ENCODE assay signal across 17 mouse cellular contexts in genomic region chr11:35337927-35338819, GRCm38 (mm10).
DNase-seq lines count a peak whose midpoint lies in the region; ATAC-seq lines count a peak whose summit lies in the region.
"Had no signal": no experiment of that assay in that cellular context is flagged by ENCODE, and none has a peak within 500 bp of the region (broad histone marks: within the 10 kb centered on the region; RNA-seq: fewer than 3 reads in every experiment).

No protein-coding gene starts in this region.

- no peaks in the 10 kb centered on the region for H3K36me3 ChIP-seq in forebrain, embryonic 14.5 days (ENCODE audit: control insufficient read depth, insufficient read depth, low read length)
- no peaks in the 10 kb centered on the region for H3K36me3 ChIP-seq in forebrain, embryonic 12.5 days (replicated peaks)
- no peaks in the 10 kb centered on the region for H3K36me3 ChIP-seq in neural tube, embryonic 13.5 days
- no peaks in the 10 kb centered on the region for H3K36me3 ChIP-seq in liver, embryonic 12.5 days
- H3K36me3 ChIP-seq: embryonic facial prominence, embryonic 15.5 days; liver, embryonic 15.5 days had no signal

- DNase-seq in forebrain, embryonic 14.5 days (ENCODE audit: low spot score) = peak; percentile 22
- no peak for DNase-seq in neural tube, embryonic 10.5 days (ENCODE audit: extremely low spot score, low spot score)
- peak; percentile 42 for DNase-seq in kidney, postnatal 10 days
- DNase-seq in frontal cortex, postnatal 10 days (ENCODE audit: low spot score in 2 of 2) = no peak
- DNase-seq: B cell, adult 2 months; forebrain, postnatal 0 days; gastrocnemius, postnatal 36 days; lung, postnatal 36 days; midbrain, embryonic 14.5 days; thymus, adult 2 months had no signal

- H3K9me3 ChIP-seq in forebrain, embryonic 14.5 days (replicated peaks; ENCODE audit: control insufficient read depth, low read length) = no peaks in the 10 kb centered on the region
- H3K9me3 ChIP-seq in forebrain, embryonic 12.5 days = no peaks in the 10 kb centered on the region
- no peaks in the 10 kb centered on the region for H3K9me3 ChIP-seq in neural tube, embryonic 13.5 days
- H3K9me3 ChIP-seq in liver, embryonic 12.5 days (replicated peaks) = no peaks in the 10 kb centered on the region
- H3K9me3 ChIP-seq: embryonic facial prominence, embryonic 15.5 days; liver, embryonic 15.5 days had no signal

- H3K4me1 ChIP-seq in forebrain, embryonic 14.5 days (ENCODE audit: control insufficient read depth, insufficient read depth, low read length) = no peaks in the 10 kb centered on the region
- H3K4me1 ChIP-seq in forebrain, embryonic 12.5 days = no peaks in the 10 kb centered on the region
- H3K4me1 ChIP-seq in neural tube, embryonic 13.5 days (replicated peaks) = peaks cover 18% of the 10 kb centered on the region
- no peaks in the 10 kb centered on the region for H3K4me1 ChIP-seq in liver, embryonic 12.5 days
- H3K4me1 ChIP-seq: embryonic facial prominence, embryonic 15.5 days; liver, embryonic 15.5 days had no signal

- H3K27me3 ChIP-seq in forebrain, embryonic 14.5 days (replicated peaks; ENCODE audit: control insufficient read depth, insufficient read depth, low read length) = peaks cover 3% of the 10 kb centered on the region
- H3K27me3 ChIP-seq in forebrain, embryonic 12.5 days = peaks cover 54% of the 10 kb centered on the region
- peaks cover 60% of the 10 kb centered on the region for H3K27me3 ChIP-seq in neural tube, embryonic 13.5 days
- no peaks in the 10 kb centered on the region for H3K27me3 ChIP-seq in liver, embryonic 12.5 days (replicated peaks)
- H3K27me3 ChIP-seq: embryonic facial prominence, embryonic 15.5 days; liver, embryonic 15.5 days had no signal

- ATAC-seq in forebrain, embryonic 14.5 days = no peak
- no peak for ATAC-seq in forebrain, embryonic 12.5 days (ENCODE audit: low FRiP score)
- ATAC-seq in neural tube, embryonic 13.5 days (ENCODE audit: low read depth) = peak; percentile 62
- no peak for ATAC-seq in liver, embryonic 12.5 days
- no peak for ATAC-seq in frontal cortex, adult (ENCODE audit: low TSS enrichment)
- ATAC-seq: forebrain, postnatal 0 days; inflammation-experienced regulatory T-cells, adult 6 months had no signal

- WGBS in forebrain, embryonic 14.5 days = 57% methylated on average over 19 of the region's 19 CpGs
- 65% methylated on average over 19 of the region's 19 CpGs for WGBS in forebrain, embryonic 12.5 days
- 48% methylated on average over 19 of the region's 19 CpGs for WGBS in neural tube, embryonic 13.5 days
- 75% methylated on average over 19 of the region's 19 CpGs for WGBS in liver, embryonic 12.5 days (ENCODE audit: insufficient replicate concordance)

- H3K27ac ChIP-seq in forebrain, embryonic 14.5 days (ENCODE audit: low read depth, low read length) = no peak overlapping the region
- no peak overlapping the region for H3K27ac ChIP-seq in forebrain, embryonic 12.5 days
- H3K27ac ChIP-seq in neural tube, embryonic 13.5 days (replicated peaks) = no peak overlapping the region
- H3K27ac ChIP-seq in liver, embryonic 12.5 days = no peak overlapping the region
- H3K27ac ChIP-seq: embryonic facial prominence, embryonic 15.5 days; liver, embryonic 15.5 days had no signal

- H3K4me2 ChIP-seq in forebrain, embryonic 14.5 days (ENCODE audit: low read length) = no peak overlapping the region
- H3K4me2 ChIP-seq in forebrain, embryonic 12.5 days = no peak overlapping the region
- no peak overlapping the region for H3K4me2 ChIP-seq in neural tube, embryonic 13.5 days
- no peak overlapping the region for H3K4me2 ChIP-seq in liver, embryonic 12.5 days
- H3K4me2 ChIP-seq: embryonic facial prominence, embryonic 15.5 days; liver, embryonic 15.5 days had no signal

- no peak overlapping the region for H3K4me3 ChIP-seq in forebrain, embryonic 14.5 days (ENCODE audit: low read depth, low read length)
- H3K4me3 ChIP-seq in forebrain, embryonic 12.5 days (replicated peaks) = no peak overlapping the region
- no peak overlapping the region for H3K4me3 ChIP-seq in neural tube, embryonic 13.5 days
- H3K4me3 ChIP-seq in liver, embryonic 12.5 days = no peak overlapping the region
- H3K4me3 ChIP-seq: embryonic facial prominence, embryonic 15.5 days; liver, embryonic 15.5 days had no signal

- no peak overlapping the region for H3K9ac ChIP-seq in forebrain, embryonic 14.5 days (ENCODE audit: low read length)
- H3K9ac ChIP-seq in forebrain, embryonic 12.5 days = no peak overlapping the region
- H3K9ac ChIP-seq in neural tube, embryonic 13.5 days = no peak overlapping the region
- H3K9ac ChIP-seq in liver, embryonic 12.5 days = no peak overlapping the region
- H3K9ac ChIP-seq: embryonic facial prominence, embryonic 15.5 days; forebrain, postnatal 0 days; liver, embryonic 15.5 days had no signal

Comparison
In these comparisons a context has a peak if more than half of its experiments do, and no peak if none do; other contexts are left out.
1. DNase-seq: peak in forebrain, embryonic 14.5 days (single experiment) and kidney, postnatal 10 days (single experiment); none in neural tube, embryonic 10.5 days (single experiment) and frontal cortex, postnatal 10 days (0 of 2).